Mouse (Mus musculus) heart, adult 8-10 months (tissue): Measurements from ENCODE around the gene 1500009C09Rik. TPM values are rescaled to one million over a fixed set of nuclear protein-coding genes. Genes with fewer than 3 reads are reported as not detected.
A peak's percentile ranks its signal among the peaks of the same experiment; 100 is the strongest.

Source experiments
- DNase-seq: peaks from one replicate; pipeline ENCODE4 v3.0.0; 2022; ENCODE audit warnings: low spot score
- total RNA-seq, 4 experiments: library from RNA; stranded (reverse); gene quantifications; 2 replicates each; pipeline ENCODE4 v1.2.4; 2022

1500009C09Rik gene
- not detected for total RNA-seq

GRCm38 (mm10) chr15:82252097-82252496 is at the start of gene 1500009C09Rik:
TSS of gene 1500009C09Rik (plus strand) at chr15:82252397.
- no peak for DNase-seq

- DNase-seq, result no peak
Observed at GRCm38 (mm10) chr15:82203090-82203489, 49.1 kb upstream of the 1500009C09Rik start.

DNA sequence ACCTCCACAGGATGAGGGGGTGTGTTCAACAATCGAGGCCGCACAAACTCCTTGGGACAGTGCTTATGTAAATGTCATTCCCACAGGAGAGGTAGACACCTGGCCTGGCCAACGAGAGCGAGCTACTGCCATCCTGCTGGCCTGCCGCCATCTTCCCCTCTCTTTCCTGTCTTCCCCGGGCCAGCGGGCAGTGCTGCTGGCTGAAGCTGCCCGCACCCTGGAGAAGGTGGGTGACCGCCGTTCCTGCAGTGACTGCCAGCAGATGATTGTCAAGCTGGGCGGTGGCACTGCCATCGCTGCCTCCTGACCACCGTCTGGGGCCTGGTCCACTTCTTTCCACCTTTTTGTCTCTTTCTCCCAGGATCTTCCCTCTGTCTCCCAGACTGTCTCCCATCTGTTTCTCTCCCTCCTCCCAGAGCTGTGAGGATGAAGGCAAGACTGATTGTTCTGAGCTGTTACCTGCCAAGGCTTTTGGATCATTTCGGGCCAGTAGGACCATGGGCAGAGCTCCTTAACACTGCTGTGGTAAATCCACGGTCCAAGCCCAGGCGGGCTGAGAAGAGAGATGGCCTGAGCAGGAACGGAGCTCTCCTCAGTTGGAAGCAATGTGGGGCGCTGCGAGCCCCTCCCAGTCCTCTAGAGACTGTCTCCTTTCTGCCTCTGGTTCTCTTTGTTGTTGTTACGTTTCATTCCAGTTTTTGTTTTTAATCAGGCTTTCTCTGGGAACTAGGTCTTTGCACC is 48.4 kb upstream of the 1500009C09Rik start:
- DNase-seq, result no peak

DNA sequence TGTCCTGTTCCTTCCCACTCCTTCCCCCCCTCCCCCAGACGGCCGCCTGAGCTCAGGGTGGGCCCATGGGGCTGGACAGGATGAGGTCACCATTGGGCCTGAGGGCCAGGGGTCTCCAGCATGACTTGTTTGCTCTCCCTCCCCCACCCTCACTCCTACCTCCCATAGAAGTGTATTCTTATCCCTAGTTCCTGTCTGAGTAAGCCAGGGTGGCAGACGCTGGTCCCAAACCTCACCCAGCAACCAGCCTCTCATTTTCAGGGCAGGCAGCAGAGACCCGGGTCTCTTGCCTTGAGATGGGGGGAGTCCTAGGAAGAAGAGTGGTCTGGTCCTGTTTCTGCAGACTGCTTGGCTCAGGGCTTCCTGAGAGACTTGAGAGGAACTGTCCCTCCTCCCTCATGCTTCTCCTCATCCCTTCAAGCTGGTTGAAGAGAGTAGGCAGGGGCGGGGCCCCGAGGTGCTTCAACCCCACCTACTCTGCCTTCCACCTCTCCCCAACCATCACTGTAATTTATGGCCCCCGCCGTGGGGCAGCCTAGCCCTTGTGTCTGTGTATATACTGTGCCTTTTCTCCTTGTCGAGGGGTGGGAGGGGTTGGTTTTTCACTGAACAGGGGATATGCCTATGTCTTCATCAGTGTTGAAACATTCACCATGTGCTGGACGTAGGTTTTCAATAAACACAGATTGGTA is 47.4 kb upstream of the 1500009C09Rik start:
- DNase-seq, result no peak

DNA sequence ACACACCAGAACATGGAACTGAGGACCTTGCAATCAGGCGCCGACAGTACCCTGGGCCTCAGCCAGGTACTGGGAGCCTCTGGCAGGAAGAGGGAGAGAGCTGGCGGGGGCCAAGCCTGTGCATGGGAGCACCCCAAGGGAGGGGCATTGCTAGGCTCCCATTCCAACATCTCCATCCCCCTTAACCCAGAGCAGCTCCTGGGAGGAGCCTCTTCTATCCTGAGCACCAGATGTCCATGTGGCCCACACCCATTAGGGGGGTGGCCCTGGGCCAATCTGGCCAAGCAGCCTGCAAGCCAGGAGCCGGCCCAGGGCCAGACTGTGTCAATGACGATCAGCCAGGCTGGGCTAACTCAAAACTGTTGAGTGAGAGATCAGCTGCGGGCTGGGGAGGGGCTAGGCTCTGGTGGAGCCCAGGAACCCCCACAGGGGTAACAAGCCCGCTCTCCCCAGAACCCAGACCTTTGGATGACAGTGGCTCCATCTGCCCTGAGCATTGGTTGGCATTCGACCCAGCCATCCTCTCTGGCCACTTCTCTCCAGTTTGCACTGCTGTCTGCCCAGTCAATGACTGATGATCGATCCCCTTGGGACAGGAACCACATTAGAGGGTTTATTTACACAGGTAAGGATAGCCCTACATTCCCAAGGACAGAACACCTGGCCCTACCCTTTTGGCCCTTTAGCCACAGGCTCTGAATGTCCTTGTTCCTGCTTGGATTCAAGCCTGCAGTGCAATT is 45.7 kb upstream of the 1500009C09Rik start:
- peak; percentile 72 for DNase-seq

- no peak for DNase-seq
Observed at GRCm38 (mm10) chr15:82207105-82207459, 45.1 kb upstream of the 1500009C09Rik start.

- no peak for DNase-seq
Observed at GRCm38 (mm10) chr15:82207504-82208219, 44.5 kb upstream of the 1500009C09Rik start.

GRCm38 (mm10) chr15:82208307-82208706 is 43.9 kb upstream of the 1500009C09Rik start:
- no peak for DNase-seq

GRCm38 (mm10) chr15:82209295-82210050 is 42.7 kb upstream of the 1500009C09Rik start:
- DNase-seq, result no peak

DNA sequence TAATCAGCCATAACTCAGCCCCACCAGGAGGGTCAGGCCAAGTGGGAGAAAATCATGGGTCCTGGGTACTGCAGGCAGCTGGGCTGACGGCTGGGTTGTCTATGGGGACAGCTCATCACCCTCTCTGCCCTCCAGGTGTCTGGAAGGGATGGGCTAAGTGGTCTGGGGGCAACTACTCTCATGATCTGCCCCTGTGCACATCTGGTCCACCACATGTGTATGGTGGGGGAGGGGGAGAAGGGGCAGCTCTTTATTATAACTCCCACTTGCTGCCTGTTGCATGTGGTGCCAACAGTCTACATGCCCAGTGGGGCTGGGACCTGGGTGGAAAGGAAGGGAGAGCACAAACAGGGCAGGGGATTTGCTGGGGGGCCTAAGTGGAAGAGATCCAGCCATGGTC is 41.4 kb upstream of the 1500009C09Rik start:
- no peak for DNase-seq

DNA sequence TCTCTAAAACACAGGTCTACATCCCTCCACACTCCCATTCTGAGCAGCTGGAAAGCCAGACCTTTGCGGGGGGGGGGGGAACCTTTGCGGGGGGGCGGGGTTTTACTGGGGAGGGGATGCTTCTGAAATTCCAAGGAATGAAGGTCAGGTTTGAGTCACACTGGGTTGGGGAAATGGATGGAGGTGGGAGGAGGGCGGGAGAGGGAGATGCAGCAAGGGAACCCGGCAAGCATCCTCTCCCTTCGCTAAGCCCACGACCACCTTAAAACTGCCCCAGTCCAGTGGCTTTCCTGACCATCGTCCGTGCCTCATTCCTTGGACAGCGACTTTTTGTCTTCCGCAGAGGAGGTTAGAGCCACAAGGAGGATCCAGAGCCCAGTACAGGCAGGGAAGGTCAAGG is 40.9 kb upstream of the 1500009C09Rik start:
- DNase-seq, result no peak

DNA sequence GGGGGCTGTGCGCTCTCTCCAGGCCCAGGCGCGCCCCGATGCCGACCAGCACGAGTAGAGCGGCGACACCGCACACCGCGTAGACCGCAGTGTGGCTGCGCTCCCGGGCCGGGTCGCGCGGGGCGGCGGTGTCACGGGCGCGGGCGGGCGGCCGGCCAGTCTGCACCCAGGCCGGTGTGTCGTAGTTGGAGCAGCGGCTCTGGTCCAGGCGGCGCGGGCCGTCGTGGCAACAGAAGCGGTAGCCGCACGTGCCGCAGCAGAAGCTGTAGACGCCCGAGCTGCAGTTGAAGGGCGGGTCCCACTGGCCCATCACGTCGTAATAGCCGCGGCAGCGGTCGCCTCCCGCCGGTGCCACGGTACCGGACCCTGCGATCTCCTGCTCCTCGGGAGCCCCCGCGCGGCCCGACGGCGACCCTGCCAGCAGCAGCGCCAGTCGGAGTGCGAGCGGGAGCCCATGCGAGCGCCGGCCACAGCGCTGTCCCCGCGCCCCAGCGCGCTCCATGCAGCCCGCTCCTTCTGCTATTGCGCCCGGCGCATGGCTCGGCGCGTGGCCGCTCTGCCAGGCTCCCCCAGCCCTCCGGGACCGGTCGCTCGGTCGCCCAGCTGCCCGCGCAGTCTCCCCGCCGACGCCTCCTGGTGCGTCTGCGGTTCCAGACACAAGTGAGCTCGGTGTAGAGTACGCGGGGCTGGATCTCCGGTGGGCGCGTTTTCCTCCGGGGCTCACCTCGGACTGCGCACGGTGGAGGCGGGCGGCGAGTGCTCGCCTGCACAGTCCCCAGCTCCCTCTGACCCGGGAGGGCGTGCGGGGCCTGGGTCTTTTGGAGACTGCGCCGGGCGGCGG is 40.1 kb upstream of the 1500009C09Rik start:
- no peak for DNase-seq

DNA sequence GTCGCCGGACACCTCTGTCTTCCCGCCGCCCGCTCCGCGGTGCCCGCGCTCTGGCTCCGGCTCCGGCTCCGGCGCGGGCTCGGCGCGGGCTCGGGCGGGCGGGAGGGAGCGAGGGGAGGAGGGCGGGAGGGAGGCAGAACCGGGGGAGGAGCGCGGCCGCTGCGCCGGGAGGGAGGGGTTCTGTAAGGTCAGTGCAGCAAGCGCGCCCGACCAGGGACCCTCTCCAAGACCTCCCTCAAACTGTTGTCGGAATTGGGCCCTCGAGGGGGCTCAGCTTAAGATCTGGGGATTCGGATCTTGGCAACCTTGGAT is 39.5 kb upstream of the 1500009C09Rik start, which contains the start of gene Shisa8:
TSS of gene Shisa8 (minus strand) at position 64 of the 312 bp plus-strand sequence.
- DNase-seq, result no peak

- no peak for DNase-seq
Observed at GRCm38 (mm10) chr15:82213222-82213621, 39.0 kb upstream of the 1500009C09Rik start.

DNA sequence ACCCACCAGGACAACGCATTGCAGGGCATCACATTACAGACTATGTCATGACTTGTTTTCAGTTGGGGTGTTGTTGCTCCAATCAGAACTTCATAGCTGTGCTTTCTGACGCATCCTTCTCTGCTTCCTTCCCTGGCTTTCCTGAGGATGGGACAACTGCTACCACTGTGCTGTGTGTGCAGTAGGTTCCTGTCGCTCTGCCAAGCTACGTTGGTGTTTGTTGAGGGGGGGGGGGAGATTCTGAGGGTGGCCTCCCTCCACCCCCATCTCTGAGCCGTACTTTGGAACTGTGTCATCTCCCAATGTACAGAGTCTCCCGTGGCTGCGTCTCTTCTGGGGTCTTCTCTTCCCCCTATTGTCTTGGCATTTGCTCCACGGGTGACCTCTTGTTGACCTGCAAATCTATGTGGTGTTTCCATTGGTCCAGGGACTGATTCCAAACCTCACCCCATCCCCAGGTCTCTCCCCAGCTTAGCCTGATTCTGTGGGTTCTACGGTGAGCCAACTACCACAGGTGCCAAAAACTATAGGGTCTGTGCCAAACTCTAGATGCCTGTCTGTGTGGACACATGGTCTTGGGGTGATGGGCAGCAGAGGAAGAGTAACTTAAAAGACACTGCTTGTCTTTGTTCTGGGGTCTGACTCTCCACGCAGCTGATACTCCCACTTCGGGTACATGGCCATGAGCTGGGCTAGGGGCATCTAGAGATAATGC is 36.7 kb upstream of the 1500009C09Rik start:
- DNase-seq, result no peak

GRCm38 (mm10) chr15:82216142-82216827 is 35.9 kb upstream of the 1500009C09Rik start:
- no peak for DNase-seq

GRCm38 (mm10) chr15:82217039-82217438 is 35.2 kb upstream of the 1500009C09Rik start:
- DNase-seq, result no peak

DNA sequence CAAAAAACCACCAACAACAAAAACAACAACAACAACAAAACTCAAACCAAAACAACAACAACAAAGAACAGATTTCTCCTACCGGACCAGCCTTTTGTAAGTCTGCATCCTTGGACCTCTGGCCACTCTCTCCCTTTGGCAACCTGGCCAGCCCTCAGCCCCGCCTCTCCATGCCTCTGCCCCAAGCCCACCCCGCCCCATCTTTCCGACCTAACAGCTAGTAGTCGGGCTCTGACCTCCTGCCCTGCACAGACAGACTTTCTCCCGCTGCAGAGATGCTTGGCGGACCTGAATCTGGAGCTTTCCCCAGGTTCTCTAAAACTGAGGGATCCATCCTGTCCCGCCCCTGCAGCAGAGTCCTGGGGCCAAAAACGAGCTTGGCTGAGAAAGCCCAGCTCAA is 34.2 kb upstream of the 1500009C09Rik start:
- no peak for DNase-seq
